Mouse (Mus musculus) forelimb bud, embryonic 11.5 days (tissue): ENCODE data around the gene Atxn1.

Experiments
- DNase-seq: peaks from one replicate; pipeline ENCODE4 v3.0.0-alpha.2; 2012; ENCODE audit warnings: low read depth, low spot score

The Atxn1 gene

GRCm38 (mm10) chr13:45931891-45932290 is 32.9 kb downstream of the Atxn1 start:
- no peak for DNase-seq

DNA sequence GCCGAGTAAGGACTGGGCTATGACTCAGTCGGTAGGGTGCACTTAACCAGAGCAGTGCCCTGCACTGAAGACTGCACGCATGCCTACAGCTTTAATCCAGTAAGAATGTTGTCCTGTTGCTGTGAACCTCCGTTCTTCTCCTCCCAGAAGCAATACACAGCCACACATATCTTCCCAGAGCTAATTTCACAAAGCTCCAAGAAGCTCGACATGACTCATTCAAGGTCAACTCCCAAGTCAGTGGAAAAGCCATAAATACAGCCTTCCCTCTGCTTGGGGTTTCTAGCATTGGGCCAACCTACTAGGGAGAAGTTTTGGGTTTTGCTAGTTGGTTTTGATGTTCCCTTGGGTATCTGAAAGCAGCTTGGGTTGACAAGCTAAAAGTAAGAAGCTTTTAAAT is 33.6 kb downstream of the Atxn1 start:
- DNase-seq = no peak

GRCm38 (mm10) chr13:45929744-45930143 is 35.1 kb downstream of the Atxn1 start:
- DNase-seq = no peak

- no peak for DNase-seq
These were observed 39.5 kb downstream of the Atxn1 start for GRCm38 (mm10) chr13:45925294-45925693.

- DNase-seq = no peak
These were observed 40.3 kb downstream of the Atxn1 start for GRCm38 (mm10) chr13:45924555-45924954.

GRCm38 (mm10) chr13:45923086-45923485 is 41.7 kb downstream of the Atxn1 start:
- DNase-seq = no peak

DNA sequence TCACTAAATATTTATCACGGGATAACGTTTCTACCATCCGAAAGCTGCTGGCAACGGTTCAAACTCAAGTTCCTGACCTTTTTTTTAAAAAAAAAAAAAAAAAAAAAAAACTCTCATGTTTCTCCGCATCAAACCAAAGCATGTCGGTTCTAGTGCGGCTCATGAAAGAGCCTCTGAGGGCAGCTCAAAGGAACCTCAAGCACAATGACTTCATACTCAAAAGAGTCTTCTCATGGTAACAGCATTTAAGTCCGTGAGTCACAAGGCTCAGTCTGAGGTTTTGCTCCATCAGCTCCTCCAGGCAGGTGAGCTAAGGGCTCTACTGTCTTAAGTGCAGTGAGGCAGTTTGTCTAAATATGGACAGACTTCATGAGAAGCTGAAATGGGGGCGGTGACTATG is 42.3 kb downstream of the Atxn1 start:
- no peak for DNase-seq

GRCm38 (mm10) chr13:45918956-45919711 is 45.7 kb downstream of the Atxn1 start:
- no peak for DNase-seq

DNA sequence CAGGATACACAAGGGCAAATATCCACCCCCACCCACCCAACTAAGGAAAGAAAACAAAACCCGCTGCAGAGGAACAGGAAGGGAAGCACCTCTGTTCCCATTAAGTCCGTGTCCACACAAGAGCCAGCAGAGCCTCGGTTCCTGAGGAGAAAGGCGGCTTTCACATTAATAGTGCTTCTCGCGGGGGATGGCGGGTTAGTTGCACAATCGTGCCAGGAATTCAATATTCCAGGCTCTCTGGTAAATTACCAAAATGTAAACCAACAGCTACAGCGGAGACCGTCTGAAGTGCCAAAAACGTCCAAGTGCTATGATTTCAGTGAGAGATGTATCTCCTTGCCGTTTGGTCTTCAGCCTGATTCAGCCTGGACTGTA is 46.8 kb downstream of the Atxn1 start:
- no peak for DNase-seq

DNA sequence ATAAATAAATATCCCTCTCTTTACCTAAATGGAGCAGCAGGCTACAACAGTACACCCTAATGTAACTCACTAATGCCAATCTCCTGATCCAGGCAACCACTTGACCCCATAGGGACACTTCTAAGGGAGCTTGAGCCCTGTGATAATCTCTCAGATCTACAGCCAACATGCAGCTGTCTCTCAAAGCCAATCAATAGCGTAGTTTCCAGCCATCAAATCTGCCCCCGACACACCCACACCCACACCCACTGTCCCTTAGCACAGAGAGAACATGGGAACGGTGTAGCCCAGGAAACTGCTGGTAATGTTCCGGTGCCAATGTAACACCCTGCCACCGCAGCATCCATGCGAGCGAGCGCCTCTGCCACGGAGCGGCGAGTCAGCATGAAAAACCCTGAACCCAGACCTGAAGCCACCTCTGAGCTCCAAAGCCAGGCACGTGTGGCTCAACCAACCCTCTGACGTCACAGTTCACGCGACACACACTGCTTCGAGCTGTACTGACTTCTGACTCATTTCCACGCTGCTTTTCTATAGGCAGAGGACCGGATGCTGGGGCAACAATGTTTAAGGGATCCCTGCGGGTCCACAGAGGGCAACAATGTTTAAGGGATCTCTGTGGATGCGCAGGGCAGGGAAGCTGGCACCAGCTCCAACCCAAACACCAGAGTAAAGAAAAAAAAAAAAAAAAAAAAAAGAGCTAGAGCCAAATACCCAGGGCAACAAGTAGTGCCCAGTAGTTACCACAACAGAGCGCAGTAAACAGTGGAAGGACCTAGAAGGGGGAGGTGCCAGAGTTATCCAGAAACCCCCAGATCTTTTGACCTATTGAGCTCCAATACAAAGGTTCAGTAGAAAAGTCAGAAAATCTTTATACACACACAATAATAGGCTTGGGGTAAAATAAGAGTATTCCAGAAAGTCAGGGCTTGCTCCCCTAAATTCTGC is 47.5 kb downstream of the Atxn1 start:
- no peak for DNase-seq

DNA sequence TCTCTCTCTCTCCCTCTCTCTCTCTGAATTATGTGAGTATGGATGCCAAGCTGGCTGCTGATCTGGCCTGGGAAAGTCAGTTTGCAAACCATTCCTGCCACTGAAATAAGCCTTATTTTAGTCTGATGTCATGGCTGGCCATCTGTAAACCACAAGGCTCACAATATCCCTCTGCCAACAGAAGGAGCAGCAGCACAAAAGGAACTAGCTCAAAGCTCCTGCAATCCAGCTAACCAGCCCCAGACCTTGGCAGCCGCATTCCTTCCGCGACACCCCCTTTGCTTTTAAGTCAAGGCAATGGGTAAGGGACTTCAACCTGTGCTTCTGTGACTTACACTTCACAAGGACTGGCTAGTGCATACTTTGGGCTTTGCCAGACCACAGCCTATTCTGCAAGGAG is 48.9 kb downstream of the Atxn1 start:
- no peak for DNase-seq

GRCm38 (mm10) chr13:45915026-45915425 is 49.8 kb downstream of the Atxn1 start:
- DNase-seq = no peak

DNA sequence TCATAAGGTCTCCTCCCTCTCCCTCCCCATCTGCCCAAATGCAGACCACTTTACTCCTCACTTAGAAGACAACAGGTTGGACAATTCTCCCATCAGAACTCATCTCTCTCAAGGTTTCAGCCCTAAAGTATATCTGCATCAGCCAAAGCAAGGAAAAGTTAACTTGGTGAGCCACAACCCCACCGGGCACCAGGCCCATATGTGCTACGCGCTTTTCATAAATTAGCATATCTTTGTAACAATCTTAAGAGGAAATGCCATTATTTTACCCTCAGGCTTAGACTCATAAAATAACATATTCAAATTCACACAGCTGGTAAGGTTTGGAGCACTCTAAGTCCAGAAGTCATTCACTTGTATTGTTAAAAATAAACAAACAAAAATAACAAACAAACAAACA is 50.7 kb downstream of the Atxn1 start:
- DNase-seq = no peak

DNA sequence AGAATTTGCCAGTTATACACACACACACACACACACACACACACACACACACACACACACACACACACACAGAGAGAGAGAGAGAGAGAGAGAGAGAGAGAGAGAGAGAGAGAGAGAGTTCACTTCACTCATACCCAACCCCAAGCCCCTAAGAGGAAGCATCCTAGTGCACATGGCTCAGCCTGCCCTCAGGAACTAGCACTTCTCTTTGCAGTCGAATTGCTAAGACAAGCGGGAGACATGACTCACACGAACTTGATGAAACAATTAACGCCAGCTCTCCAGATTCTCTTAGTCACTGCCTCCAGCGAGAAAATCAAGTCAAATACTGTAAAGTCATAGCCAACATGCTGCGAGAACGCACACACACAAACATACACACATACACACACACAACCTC is 53.0 kb downstream of the Atxn1 start:
- DNase-seq = no peak

DNA sequence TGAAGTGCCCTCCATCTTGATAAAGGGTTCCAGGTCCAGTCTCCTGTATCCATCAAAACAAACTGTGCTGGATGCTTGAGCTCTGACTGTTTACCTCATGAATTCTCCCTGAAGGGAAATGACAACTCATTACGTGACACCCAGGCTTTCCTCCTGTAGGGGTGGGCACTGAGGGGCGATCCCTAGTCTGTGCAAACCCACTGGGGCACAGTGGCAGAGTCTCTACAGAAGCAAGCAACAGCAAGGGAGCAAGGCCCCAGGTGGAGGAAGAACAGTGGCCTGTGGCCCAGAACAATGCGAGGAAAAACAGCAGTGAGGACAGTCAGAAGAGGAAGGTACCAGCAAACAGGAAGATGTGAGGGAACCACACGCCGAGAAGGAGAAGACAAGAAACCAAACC is 53.7 kb downstream of the Atxn1 start:
- DNase-seq = no peak

DNA sequence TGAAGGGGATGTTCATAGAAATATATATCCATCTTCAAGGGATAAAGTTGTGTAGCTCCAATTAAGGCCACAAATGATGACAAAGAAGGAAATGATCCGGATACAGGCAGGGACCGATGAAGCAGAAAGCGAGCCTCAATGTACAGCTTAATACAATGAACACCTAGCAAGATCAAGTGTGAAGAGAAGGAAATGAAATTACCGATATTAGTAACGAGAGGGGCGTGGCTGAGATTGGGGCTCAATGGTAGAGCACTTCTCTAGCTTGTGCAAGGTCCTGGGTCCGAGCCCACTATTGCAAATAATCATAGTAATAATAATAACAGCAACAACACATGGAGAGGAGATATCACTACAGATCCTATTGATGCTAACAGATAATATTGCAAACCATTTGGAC is 54.5 kb downstream of the Atxn1 start:
- DNase-seq = no peak

DNA sequence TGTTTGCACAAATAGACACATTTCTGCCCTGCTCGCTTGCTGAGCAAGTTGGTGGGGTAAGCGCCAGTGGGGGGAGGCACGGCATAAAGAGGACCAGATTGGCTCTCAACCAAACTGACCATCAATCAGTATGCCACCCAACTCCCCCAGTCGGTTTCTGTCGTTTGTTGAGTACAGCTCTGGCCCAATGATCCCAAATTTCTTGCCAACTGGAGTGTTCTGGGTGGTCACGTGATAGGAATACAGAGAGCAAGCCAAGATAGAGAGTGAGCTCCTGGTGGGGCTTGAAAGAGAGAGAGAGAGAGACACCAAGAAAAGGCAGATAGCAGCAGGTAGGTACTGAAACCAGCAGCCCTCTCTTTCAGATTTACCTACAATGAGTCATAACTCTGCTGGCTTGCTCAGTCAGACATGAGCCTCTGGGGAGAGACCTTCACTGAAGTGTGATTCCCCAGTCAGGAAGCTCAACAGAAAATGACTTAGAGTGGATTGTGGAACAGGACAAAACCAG is 57.6 kb downstream of the Atxn1 start:
- no peak for DNase-seq

DNA sequence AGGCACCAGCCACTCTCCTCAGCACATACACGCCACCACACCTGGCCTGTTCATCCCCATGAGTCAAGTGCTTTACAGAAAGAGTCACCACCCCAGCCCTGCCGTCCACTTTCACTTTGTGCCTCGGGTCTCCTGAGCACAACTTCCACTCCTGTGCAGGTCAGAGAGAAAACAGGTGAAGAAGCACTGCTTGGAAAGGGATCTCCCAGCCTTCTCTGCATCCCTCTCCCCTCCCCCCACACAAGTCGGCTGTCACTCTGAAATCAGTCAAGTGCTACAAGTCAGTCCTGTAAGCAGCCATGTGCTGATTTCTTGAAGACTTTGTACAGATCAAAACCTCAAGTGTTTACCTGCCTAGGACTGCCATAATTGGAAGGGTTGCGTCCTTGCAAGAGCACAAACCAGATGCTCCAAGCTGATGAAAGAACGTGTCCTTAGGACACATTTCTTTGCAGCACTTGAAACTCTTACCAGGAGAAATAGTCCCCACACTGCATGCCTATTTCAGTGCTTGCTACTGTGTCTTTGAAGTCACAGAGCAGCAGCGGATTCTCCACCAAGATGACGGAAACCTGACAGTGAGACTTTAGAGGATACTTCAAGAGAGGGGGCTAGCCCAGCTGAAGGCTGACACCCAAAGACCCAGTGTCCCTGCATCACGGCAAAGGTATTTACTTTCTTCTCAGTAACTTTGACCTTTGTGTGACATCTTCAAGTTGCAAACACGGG is 58.2 kb downstream of the Atxn1 start:
- DNase-seq = no peak

DNA sequence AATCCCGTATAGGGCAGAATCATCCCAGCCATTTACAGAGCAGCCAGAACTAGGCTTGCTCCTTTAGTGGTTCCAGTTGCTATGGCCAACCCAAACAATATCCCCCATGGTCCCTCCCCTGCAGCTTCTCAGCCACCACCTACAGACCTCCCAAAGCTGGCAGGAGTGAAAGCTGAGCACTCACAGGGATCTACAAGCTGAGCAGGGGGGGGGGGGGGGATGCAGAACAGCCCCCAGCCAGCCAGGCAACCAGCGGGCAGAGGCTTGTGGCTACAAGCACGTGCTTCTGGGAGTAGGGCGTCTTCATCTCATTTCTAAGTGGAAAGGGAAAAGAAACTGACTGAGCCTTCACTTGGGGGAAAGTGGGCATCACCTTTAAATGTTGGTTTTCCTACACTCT is 59.9 kb downstream of the Atxn1 start:
- DNase-seq = no peak

DNA sequence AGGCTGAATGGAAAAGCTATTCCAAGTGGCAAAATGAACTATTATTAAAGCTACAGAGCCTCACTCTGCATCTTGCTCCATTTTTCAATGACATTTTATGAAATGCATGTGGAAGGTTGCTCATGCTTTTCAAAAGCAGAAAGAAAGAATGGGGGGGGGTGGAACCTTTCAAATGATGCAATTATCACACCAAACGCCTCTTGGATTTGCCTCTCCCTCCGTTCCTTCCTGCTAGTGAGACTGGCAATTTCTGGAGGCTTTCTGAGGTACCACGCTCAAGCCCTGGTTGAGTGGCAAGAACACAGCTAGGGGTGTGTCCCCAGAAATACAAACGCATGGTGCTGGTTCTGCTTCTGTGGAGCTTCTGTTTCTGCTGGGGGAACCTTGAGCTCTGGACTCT is 60.4 kb downstream of the Atxn1 start:
- no peak for DNase-seq

DNA sequence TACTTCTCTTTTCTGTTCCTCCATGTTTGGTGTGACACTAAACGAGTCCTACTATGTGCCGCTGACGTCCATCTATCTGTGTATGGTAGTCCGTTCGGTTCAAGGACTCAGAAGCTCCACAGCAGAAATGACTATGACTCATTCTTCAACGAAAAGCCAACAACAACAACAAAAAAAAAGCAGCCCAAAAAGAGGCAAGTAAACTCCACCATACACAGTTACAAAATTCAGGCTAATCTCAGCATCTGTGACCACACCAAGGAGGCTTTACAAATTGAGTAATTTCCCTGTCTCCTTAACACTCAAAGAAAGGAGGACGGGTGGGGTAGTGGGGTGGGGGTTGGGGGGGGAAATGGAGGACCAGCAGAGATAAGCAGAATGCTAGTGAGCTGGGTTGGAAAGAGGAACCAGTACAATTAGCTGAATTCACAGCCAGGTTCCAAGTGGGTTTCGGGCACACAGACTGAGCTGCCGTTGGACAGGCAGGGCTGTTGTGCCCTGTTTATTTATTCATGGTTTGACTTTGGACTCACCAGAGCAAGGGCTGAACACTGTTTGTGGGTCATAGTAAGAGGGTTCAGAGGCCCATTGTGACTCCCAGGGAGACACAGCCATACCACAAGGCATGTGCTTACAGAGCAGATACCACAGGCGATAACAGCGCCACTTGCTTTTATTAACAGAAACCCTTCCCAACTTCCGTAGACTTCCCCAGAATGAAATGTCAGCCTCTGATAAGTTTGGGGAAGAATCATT is 61.1 kb downstream of the Atxn1 start:
- no peak for DNase-seq
